Mouse (Mus musculus) cerebellum, adult 2 months (tissue): ENCODE measurements at regions not wholly inside any gene's neighbourhood (a gene's known extent, or its start where the extent isn't known, plus 50 kb on each side); places are given as distances from the start of the nearest gene placed in this dataset.

ENCODE experiments used
- CTCF ChIP-seq: fragments of 200-500 bp; IDR thresholded peaks from 2 replicates; pipeline ENCODE4 v1.5.1; 2011; ENCODE audit warnings: low read depth, mild to moderate bottlenecking, control low read depth, low read length, moderate library complexity, borderline replicate concordance; ENCODE audit not compliant: insufficient read depth
- POLR2A ChIP-seq: fragments of 200-500 bp; IDR thresholded peaks from 2 replicates; pipeline ENCODE4 v1.6.1; 2011; ENCODE audit warnings: low read length, control low read depth, borderline replicate concordance; ENCODE audit not compliant: insufficient read depth

DNA sequence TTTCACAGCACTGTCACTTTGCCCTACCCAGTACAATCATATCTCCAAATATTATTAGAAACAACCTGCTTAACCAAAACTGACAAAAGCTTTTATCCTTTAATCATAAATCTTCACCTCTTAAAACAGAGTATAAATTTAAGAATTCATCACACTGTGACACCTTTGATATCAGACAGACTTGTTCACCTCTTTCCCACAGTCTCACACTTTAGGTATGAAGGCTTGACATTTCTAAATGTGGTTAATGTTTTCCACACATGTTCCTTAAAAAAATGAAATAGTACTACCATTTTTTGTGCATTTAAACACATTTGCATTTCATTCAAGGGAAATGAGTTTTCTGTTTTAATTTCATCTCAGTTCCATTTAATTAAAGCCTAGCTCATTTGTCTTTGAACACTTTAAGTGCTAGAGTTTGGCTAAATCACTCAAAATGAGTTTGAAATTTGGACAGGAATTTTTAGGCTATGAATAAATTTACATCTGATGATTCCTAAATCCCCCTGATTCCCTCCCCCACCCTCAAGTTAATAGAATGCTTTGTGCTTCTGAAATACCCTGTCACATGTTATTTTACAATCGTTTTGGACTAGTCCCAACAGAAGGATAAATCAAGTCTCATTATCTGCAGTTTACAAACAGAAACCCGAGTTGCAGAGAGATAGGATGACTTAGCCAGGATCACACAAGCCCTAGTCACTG is 127.9 kb downstream of the AI593442 start:
- TF ChIP-seq CTCF (no peak), POLR2A (no peak)
